Mouse (Mus musculus): Measurements from ENCODE around the gene Uba2.

GRCm38 (mm10) chr7:34116601-34117000 is 52.8 kb downstream of the Uba2 start:
- TF ChIP-seq CTCF (IDR thresholded peaks at IDR 0.05; ENCODE audit: insufficient read depth, low read length) (no peak), POLR2A (IDR thresholded peaks at IDR 0.05; ENCODE audit: borderline replicate concordance, extremely low read depth, low read depth, low read length) (no peak)
